Mouse (Mus musculus) lung, adult 2 months (tissue): ENCODE data around the gene Cdadc1.

ENCODE experiments used
- CTCF ChIP-seq: fragments of 200-500 bp; IDR thresholded peaks from 2 replicates; pipeline ENCODE4 v1.5.1; 2011; ENCODE audit warnings: mild to moderate bottlenecking, low read length, control low read depth; ENCODE audit not compliant: insufficient read depth
- POLR2A ChIP-seq: fragments of 200-500 bp; IDR thresholded peaks from 2 replicates; pipeline ENCODE4 v1.6.1; 2011; ENCODE audit warnings: low read depth, mild to moderate bottlenecking, control low read depth, low read length, borderline replicate concordance; ENCODE audit errors: extremely low read depth

DNA sequence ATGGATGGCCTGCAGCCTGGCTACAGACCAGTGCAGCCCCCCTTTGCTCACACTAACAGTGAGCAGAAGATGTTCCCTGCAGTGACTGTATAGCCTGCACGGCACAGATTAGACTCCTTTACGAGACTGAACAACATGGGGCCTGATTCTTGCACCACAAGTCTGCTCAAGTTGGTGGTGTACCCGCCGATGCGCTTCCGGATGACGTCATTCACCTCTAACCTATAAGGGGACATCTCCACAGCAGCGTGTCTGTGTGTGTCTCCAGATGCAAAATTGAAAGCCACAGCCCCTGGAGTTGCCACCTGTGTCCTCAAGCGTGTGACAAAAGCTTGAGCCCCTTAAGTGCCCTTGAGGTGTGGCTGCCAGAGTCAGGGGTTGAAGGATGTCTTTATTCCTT is 32.3 kb upstream of the Cdadc1 start:
- TF ChIP-seq POLR2A (no peak), CTCF (no peak)
